Mouse (Mus musculus) liver, postnatal 0 days (tissue): Measurements from ENCODE around the gene Tmcc3.

ENCODE experiments used
- CTCF ChIP-seq: sonication (generic); IDR thresholded peaks from 2 replicates; pipeline ENCODE4 v1.5.1; 2016; ENCODE audit warnings: antibody characterized with exemption, low read depth
- EP300 ChIP-seq: IDR thresholded peaks from 2 replicates; pipeline ENCODE4 v1.6.1; 2016; ENCODE audit warnings: antibody characterized with exemption, low read depth, mild to moderate bottlenecking

DNA sequence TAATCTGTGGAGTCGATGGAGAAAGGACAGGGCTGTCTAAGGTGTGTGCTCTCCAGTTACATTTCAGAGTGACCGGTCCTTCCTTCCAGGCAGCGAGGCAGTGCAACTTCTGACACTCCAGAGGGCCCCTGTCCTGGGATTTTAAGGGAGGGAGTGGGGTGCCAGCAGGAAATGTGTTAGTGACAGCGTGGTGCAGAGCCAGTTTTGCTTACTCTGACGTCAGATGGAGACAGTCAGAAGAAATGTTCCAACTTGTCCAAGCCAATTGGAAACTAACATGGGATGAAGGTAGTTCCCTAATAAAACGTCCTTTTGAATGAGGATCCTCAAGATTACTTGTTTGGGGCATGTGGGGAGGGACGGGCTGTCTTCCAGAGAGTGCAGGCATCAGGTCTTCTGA, 258.0 kb downstream of the Tmcc3 start:
- TF ChIP-seq CTCF (no peak), EP300 (no peak)
